Mouse (Mus musculus) G1E (cell line): ENCODE results near the gene Camta1. TPM values are rescaled to one million over a fixed set of nuclear protein-coding genes. Genes with fewer than 3 reads are reported as not detected.

ENCODE experiments used
- ATAC-seq: 2 replicates; pipeline ENCODE4 v1.8.0; 2016; ENCODE audit warnings: mild to moderate bottlenecking; ENCODE audit not compliant: insufficient number of reproducible peaks, poor library complexity, low FRiP score, severe bottlenecking; ENCODE audit errors: extremely low read depth
- DNase-seq: peaks from one replicate; pipeline ENCODE4 v3.0.0; 2012; ENCODE audit warnings: low spot score
- H3K27me3 ChIP-seq: 2 replicates; pipeline ENCODE4 v1.6.1; 2012; ENCODE audit warnings: mild to moderate bottlenecking, low read length, inconsistent platforms; ENCODE audit not compliant: insufficient read depth
- H3K36me3 ChIP-seq: replicated peaks from 2 replicates; pipeline ENCODE3; 2012; ENCODE audit warnings: mild to moderate bottlenecking, inconsistent platforms
- H3K4me1 ChIP-seq: 2 replicates; pipeline ENCODE4 v1.6.1; 2012; ENCODE audit warnings: low read depth, low read length, inconsistent platforms, mixed read lengths; ENCODE audit not compliant: insufficient read depth
- H3K4me3 ChIP-seq: 2 replicates; pipeline ENCODE4 v1.5.1; 2012; ENCODE audit warnings: low read depth, mild to moderate bottlenecking, inconsistent platforms, low read length, moderate library complexity, mixed read lengths
- H3K9me3 ChIP-seq: replicated peaks from 2 replicates; pipeline ENCODE4 v1.6.1; 2012; ENCODE audit warnings: inconsistent platforms
- CTCF ChIP-seq: IDR thresholded peaks from 2 replicates; pipeline ENCODE4 v1.5.1; 2012; ENCODE audit warnings: low read depth, low read length, inconsistent platforms, mixed read lengths
- GATA1 ChIP-seq: IDR thresholded peaks from 2 replicates; pipeline ENCODE4 v1.6.1; 2012; ENCODE audit warnings: borderline replicate concordance, low read length, inconsistent platforms, mixed read lengths
- GATA2 ChIP-seq: IDR thresholded peaks from 2 replicates; pipeline ENCODE4 v1.6.1; 2012; ENCODE audit warnings: low read depth, low read length, inconsistent platforms, borderline replicate concordance
- POLR2AphosphoS5 ChIP-seq: IDR thresholded peaks from 2 replicates; pipeline ENCODE4 v1.6.1; 2012; ENCODE audit warnings: low read depth, low read length, inconsistent platforms; ENCODE audit not compliant: insufficient replicate concordance
- TAL1 ChIP-seq: conservative IDR thresholded peaks from 2 replicates; pipeline ENCODE4 v1.6.1; 2012; ENCODE audit warnings: low read depth, low read length, inconsistent platforms, mixed read lengths
- polyA plus RNA-seq: library from polyadenylated mRNA; stranded (reverse); fragments of >175 nt; gene quantifications from 2 replicates; pipeline ENCODE4 v1.2.3, GENCODE M21; 2012
- total RNA-seq, 2 experiments: library from RNA; stranded (forward) in 1 of 2; stranded (reverse) in 1 of 2; fragments of 200-1000 nt in 1 of 2; fragments of >200 nt in 1 of 2; fragmentation: Nextera tagmentation in 1 of 2; gene quantifications; 2 replicates each; pipeline ENCODE4 v1.2.3; 2014 to 2017

Gene Camta1
- total and polyA plus RNA-seq, 3 experiments = 10.8 to 113 (median 25.7) TPM

DNA sequence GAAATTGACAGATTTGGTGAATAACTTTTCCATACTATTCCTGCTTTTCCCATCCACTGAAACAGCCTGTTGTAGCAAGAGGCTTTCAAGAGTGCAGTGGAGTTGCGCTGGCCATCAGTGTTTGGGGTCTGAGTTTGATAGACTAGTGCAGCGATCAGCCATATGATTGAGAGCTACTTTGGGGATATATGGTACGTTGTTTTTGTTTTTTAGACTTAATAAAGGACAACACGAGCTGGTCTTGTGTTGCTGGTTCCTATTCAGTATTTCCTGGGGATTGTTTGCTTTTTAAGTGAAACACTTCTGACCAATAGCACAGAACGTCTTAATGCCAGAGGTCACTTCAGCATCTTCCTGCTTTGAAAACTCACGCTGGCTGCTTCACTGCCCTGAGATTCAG is 993.5 kb downstream of the Camta1 start:
- no peaks in the 10 kb centered on the region for H3K9me3 ChIP-seq
- TF ChIP-seq GATA2 = no peak
- TF ChIP-seq TAL1 = no peak
- no peak for TF ChIP-seq GATA1
- no peak for TF ChIP-seq CTCF
- TF ChIP-seq POLR2AphosphoS5 = no peak
- no peak for ATAC-seq
- H3K4me1 ChIP-seq = peaks cover 2% of the 10 kb centered on the region; the same call in 1 of the 2 replicates
- H3K36me3 ChIP-seq = no peaks in the 10 kb centered on the region
- DNase-seq = no peak
- no peak overlapping the region for H3K4me3 ChIP-seq
- H3K27me3 ChIP-seq = peaks cover 11% of the 10 kb centered on the region

Other genes with a start within 250 kb of the Camta1 start
- 40.5 and 51.1 TPM in 2 replicates for gene Dnajc11, start 71.8 kb upstream of the Camta1 start, total RNA-seq (2014; fragmentation: Nextera tagmentation)
- gene Dnajc11, start 71.8 kb upstream of the Camta1 start, total RNA-seq (2017) = 69.6 and 97.1 TPM in 2 replicates
- gene Dnajc11, start 71.8 kb upstream of the Camta1 start, polyA plus RNA-seq = 43.7 and 67.2 TPM in 2 replicates
- 2.0 and 3.0 TPM in 2 replicates for gene Thap3, start 127.1 kb upstream of the Camta1 start, total RNA-seq (2014; fragmentation: Nextera tagmentation)
- gene Thap3, start 127.1 kb upstream of the Camta1 start, total RNA-seq (2017) = 0.82 and 1.6 TPM in 2 replicates
- 4.2 and 5.5 TPM in 2 replicates for gene Thap3, start 127.1 kb upstream of the Camta1 start, polyA plus RNA-seq
- gene Phf13, start 134.4 kb upstream of the Camta1 start, total RNA-seq (2014; fragmentation: Nextera tagmentation) = 2.9 and 3.7 TPM in 2 replicates
- gene Phf13, start 134.4 kb upstream of the Camta1 start, total RNA-seq (2017) = 2.0 and 2.3 TPM in 2 replicates
- 5.4 and 6.6 TPM in 2 replicates for gene Phf13, start 134.4 kb upstream of the Camta1 start, polyA plus RNA-seq
- 2.4 and 4.1 TPM in 2 replicates for gene Klhl21, start 146.9 kb upstream of the Camta1 start, total RNA-seq (2014; fragmentation: Nextera tagmentation)
- 3.8 and 4.4 TPM in 2 replicates for gene Klhl21, start 146.9 kb upstream of the Camta1 start, total RNA-seq (2017)
- 12.2 and 13.5 TPM in 2 replicates for gene Klhl21, start 146.9 kb upstream of the Camta1 start, polyA plus RNA-seq
- 13.9 and 24.5 TPM in 2 replicates for gene Zbtb48, start 165.8 kb upstream of the Camta1 start, total RNA-seq (2014; fragmentation: Nextera tagmentation)
- 9.3 and 9.8 TPM in 2 replicates for gene Zbtb48, start 165.8 kb upstream of the Camta1 start, total RNA-seq (2017)
- gene Zbtb48, start 165.8 kb upstream of the Camta1 start, polyA plus RNA-seq = 12.4 and 13.4 TPM in 2 replicates
- gene Tas1r1, start 176.7 kb upstream of the Camta1 start, total RNA-seq (2014; fragmentation: Nextera tagmentation) = 0.24 TPM in 1 of 2 replicates, not detected in the other
- 0.06 and 0.27 TPM in 2 replicates for gene Tas1r1, start 176.7 kb upstream of the Camta1 start, total RNA-seq (2017)
- gene Tas1r1, start 176.7 kb upstream of the Camta1 start, polyA plus RNA-seq = 0.02 and 0.04 TPM in 2 replicates
- 47.5 and 58.2 TPM in 2 replicates for gene Nol9, start 177.4 kb upstream of the Camta1 start, total RNA-seq (2014; fragmentation: Nextera tagmentation)
- gene Nol9, start 177.4 kb upstream of the Camta1 start, total RNA-seq (2017) = 34.2 and 35.1 TPM in 2 replicates
- gene Nol9, start 177.4 kb upstream of the Camta1 start, polyA plus RNA-seq = 63.5 and 96.9 TPM in 2 replicates
- gene Plekhg5, start 210.6 kb upstream of the Camta1 start, total RNA-seq (2014; fragmentation: Nextera tagmentation) = 0.87 and 3.9 TPM in 2 replicates
- gene Plekhg5, start 210.6 kb upstream of the Camta1 start, total RNA-seq (2017) = 1.6 and 1.7 TPM in 2 replicates
- 4.0 and 4.1 TPM in 2 replicates for gene Plekhg5, start 210.6 kb upstream of the Camta1 start, polyA plus RNA-seq